Mouse (Mus musculus): ENCODE measurements around the gene Ddx42. TPM values are rescaled to one million over a fixed set of nuclear protein-coding genes. Genes with fewer than 3 reads are reported as not detected.
A peak's percentile ranks its signal among the peaks of the same experiment; 100 is the strongest.
"Not testable (repeated sequence)": the region's sequence is repeated elsewhere in the genome, so short reads cannot be mapped to it uniquely, and the experiment has no call there.

The Ddx42 gene
- total RNA-seq (2014; fragmentation: Nextera tagmentation) (51.1 and 55.5 TPM in 2 replicates), total RNA-seq (2017) (86.8 and 87.9 TPM in 2 replicates)

DNA sequence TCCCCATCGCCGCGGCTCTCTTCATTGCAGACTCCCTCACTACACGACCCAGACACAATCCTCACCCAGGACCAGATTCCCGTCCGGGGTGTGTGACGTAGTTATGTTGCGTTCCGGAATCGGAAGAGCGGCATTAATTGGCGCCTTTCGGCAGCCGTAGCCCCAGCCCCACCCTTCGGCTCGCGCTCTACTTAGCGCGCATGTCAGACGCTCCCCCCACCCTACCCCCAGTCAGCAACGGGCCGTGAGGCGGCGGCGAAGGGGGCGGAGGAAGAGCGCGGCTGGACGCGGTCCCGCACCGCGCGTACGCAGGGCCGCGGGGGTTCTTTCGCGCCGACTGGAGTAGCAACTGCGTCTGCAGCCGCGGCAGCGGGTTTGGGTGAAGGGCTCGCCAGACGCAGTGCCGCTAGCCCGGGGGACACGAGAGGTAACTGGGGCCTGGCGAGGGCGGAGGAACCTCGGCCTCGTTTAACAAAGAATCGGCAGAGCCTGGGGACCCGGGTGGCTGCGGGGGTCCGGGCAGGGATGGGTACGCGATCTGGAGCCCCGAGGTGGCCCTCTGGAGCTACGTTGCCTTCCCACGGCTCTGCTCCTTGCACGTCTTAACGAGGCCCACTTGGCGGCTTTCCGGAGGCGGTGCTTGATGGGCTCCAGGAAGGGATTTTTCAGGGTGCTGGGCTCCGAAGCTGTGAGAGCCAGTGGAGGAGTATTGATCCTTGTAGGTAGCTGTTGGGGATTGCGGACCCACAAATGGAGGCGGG, at the start of gene Ddx42:
Gene Ddx42 (plus strand): TSS at position 197 of the 761 bp plus-strand sequence.
- peak; percentile 78 for ATAC-seq (replicated peaks; ENCODE audit: poor library complexity, severe bottlenecking)

DNA sequence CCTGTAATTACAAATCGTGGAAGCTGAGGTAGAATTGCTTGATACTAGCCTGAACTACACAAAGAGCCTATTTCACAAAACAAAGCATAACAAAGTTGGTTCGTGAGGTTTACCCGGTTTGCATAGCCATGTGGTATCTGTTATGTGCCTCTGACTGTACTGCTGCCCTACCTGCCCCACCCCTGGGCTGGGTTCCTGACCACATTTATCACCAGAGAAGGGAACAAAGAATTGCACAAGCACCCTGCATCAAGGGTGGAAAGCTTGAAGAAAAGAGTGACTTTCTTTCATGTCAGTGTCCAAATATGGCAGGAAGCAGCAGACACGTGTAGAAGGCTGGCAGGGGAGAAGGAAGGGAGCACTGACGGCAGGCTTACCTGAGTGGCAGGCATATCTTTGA, 49.3 kb upstream of the Ddx42 start:
- peak; percentile 85 for ATAC-seq (replicated peaks; ENCODE audit: poor library complexity, severe bottlenecking)

DNA sequence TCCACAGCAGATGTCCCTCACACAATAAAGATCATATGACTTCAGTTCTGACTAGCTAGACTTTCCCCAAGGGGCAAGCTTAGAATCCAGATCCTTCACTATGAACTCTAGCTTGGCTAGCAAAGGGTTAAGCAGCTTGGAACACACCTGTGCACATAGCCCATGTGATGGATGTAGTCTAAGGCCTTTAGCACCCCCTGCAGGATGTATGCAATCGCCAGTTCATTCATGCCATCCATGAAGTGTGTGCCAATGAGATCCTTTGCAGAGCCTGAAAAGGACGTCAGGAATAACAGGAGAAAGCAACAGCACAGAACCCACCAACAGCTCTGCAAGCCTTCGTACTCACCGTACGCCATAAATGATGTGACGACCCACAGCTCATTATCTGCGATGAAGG, 45.9 kb upstream of the Ddx42 start:
- no peak for ATAC-seq (replicated peaks; ENCODE audit: poor library complexity, severe bottlenecking)

DNA sequence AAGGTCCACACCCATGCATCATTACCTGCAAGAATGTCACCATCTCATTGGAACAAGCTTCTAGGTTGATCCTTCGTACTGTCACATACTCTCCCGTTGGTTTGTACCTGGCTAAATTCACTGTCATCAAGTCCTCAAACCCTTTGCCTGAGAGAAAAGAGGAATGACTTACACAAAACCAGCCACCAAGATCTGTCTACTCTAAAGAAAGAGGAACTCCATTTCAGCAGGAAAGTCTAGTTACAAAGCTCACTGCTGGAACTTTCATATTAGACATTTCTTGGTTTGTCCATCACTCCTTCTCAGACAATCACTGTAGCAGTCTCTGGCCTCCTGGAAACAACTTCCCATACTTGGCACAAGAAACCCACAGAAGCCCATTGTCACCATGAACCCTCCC, 43.5 kb upstream of the Ddx42 start:
- peak; percentile 55 for ATAC-seq (replicated peaks; ENCODE audit: poor library complexity, severe bottlenecking)

DNA sequence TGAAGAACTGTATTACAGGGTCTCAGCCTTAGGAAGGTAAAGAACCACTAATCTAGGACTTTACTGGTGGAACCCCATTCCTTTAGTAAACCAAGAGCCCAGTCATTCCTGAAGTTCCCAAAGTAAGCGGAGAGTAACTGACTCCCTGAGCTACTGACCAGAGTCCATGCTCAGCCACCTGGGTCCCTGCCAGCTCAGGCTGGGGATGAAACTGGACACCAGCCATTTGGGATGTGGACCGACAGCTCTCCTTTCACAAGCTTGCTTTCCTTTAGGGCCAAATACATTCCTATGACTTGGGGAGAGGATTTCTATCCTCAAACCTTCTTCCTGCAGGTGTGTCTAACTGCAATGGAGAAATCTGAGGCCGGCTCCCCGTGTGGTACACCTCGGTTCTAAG, 42.4 kb upstream of the Ddx42 start:
- no peak for ATAC-seq (replicated peaks; ENCODE audit: poor library complexity, severe bottlenecking)

DNA sequence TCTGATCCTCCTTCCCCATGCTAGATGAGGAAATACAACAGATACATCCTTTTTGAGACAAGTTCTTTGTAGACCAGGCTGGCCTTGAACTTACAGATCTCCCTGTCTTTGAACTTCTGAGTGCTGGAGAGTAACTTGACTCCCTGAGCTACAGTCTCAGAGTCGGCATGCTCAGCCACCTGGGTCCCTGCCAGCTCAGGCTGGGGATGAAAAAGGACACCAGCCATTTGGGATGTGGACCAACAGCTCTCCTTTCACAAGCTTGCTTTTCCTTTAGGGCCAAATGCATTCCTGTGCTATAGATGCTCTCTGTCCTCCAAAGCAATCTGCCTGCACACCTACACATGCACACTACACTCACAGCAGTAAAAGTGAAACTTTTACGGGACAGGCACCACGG, 41.6 kb upstream of the Ddx42 start:
- ATAC-seq (replicated peaks; ENCODE audit: poor library complexity, severe bottlenecking), result no peak

DNA sequence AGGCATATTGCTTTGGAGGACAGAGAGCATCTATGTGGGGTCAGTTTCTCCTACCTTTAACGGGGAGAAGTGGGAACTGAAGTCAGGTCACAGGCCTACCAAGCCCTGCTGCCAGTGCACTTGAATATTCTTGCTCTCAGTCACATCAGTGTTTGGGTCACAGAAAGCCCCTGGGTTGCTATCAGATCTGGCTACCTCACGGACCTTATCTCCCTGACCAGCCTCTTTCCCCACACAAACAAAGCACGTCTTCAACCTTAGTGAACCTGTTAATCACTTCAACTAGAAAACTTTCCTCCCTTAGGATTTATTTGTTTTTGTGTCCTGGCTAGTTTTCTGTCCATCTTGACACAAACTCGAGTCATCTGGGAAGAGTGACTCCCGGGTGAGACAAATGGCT, 40.4 kb upstream of the Ddx42 start:
- ATAC-seq (replicated peaks; ENCODE audit: poor library complexity, severe bottlenecking), result no peak

DNA sequence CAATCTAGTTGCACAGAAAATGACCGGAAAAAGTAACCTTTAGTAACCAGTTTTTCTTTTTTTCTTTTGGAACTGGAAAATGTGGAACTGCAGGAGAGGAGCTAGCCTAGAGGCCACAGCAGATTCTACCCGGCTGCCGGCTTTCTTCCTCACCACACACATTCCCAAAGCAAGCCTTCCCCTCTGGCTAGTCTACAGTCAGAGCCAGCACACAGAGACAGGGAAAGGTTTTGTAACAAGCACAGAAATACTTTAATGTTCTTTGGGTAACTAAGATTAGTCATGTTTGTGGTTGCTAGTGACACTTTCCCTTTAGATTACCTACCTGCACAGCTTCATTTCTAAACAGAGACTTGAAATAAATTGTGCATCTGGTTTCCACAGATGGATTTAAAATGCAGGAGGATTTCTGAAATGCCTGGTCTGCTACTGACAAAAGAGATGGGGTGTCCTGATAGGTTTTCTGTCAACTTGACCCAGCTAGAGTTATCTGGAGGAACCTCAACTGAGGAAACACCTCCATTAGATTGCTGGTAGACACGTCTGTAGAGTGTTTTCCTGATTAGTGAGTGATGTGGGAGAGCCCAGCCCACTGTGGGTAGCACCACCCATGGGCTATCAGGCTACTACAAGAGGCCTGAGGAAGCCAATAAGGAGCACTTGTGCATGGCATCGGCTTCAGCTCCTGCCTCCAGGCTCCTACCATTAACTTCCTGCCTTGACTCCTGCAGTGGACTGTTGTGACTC, 38.5 kb upstream of the Ddx42 start:
- ATAC-seq (replicated peaks; ENCODE audit: poor library complexity, severe bottlenecking), result no peak

DNA sequence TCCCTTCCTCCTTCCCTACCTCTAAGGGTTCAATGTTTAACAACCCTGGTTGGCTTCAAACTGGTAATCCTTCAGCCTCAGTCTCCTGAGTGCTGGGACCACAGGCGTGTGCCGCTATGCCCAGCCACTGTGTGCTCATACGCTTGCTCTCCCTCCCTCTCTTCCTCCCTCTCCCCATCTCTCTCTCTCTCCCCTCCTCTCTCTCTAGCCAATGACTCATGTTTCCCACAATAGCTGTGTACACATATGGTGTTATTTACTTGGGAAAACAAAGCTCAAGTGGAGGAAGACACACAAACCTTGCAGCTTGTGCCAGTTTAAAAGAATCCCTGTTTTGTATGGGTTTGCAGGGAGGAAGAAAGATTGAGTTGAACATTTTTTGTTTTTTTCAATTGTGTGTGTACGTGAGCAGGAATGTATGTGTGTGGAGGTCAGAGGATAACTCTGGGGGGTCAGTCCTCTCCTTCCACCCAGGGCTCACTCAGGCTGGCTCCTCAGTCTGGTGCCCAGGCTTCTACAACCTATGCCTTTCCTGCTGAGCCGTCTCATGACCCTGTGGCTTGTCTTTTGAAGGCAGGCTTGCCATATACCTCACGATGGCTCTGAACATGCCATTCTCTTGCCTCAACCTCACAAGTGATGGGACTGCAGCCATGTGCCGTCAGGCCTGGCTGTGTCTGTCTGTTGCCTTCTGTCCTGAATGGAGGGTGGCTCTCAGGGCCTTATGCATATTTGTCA, 36.8 kb upstream of the Ddx42 start:
- no peak for ATAC-seq (replicated peaks; ENCODE audit: poor library complexity, severe bottlenecking)

DNA sequence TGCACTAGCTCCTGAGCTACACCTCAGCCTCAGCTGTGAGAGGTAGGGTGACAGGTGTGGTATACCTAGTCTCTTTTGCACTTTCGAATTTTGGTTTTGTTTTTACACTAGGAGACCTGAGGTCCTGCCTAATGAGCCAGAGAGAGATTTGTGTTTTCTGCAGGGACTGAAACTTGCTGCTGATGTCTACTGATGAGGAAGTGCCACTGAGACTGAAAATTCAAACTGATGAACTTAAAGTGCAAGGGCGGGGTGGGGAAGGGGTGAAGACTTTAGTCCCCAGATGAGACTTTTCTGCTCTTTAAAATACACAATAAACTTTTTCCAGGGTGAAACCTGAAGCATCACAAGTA, 36.3 kb upstream of the Ddx42 start:
- ATAC-seq (replicated peaks; ENCODE audit: poor library complexity, severe bottlenecking), result no peak

DNA sequence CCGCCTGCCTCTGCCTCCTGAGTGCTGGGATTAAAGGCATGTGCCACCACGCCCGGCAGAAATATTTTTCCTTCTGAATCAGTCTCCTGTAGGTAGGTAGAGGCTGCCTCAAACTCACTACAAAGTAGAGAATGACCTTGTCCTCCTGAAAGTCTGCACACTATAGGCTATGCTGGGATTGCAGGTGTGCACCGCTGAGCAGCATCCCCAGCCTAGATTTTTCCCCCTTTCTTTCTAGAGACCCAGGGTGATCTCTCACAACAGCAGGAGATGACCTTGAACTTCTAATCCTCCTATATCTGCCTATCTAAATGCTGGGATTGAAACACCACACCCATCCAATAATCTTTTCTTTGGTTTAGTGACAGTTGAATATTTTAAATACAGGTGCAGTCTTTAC, 29.4 kb upstream of the Ddx42 start:
- ATAC-seq (replicated peaks; ENCODE audit: poor library complexity, severe bottlenecking), result no peak

DNA sequence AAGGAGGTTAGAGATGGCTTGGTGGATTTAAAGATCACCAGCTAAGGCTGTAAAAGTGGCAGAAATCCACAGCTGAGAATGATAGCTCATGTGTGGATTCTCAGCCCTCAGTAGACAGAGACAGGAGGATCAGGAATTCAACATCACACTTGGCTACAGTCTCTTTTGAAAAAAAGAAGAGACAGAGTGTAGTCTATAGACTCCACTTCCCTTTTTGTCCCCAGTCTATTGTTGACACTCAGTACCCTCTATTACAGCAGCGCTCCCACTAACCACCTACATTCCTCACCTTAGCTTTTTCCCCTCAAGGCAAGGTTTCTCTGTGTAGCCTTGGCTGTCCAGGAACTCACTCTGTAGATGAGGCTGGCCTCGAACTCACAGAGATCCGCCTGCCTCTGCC, 25.0 kb upstream of the Ddx42 start:
- ATAC-seq (replicated peaks; ENCODE audit: poor library complexity, severe bottlenecking), result no peak

DNA sequence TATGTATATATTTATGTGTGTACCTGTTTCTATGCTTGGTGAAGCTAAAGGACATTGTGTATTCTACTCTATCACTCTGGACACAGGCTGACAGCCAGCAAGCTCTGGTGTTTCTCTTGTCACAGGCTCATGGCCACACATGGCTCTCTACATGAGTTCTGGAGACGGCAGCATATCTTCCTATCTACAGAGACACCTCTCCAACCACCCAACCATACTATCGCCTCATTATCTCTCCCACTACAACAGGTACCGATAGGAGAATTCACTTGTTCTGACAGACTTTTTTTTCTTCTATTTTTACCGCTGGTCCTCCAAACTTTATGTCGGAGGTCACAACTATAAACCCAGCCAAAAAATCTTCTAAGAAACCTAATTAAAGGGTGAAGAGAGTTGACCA, 24.5 kb upstream of the Ddx42 start:
- ATAC-seq (replicated peaks; ENCODE audit: poor library complexity, severe bottlenecking), result no peak

DNA sequence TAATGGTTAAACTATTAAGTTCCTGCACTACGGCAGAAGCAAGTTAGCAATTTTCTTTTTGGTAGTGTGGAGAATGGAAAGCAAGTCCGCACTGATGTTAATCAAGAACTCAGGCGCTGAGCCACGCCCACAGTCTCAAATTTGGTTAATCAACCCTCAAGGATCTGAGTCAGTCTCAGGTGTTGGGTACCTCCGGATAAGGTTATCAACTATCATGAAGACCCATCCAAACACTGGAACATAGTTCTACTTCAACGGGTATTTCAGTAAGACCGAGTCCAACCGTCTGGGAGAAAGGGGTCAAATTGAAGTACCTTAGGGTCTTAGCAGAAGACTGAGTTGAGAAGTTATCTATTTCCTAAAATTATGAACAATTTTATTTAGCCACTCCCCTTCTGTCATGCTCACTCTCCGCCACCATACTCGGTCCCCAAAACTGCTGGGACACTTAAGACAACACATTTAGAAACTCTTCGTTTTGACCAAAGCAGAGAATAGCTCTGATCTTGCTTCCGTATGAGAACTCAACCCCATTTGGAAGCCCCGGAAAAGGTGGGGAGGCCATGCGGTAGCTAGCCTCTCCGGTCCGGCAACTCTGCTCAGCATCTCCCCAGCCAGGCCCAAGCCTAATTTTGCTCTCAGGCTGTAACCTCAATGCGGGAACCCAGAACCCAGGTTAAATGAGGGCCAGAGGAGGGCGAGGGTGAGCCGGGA, 23.9 kb upstream of the Ddx42 start:
- ATAC-seq (replicated peaks; ENCODE audit: poor library complexity, severe bottlenecking), result peak; percentile 13

DNA sequence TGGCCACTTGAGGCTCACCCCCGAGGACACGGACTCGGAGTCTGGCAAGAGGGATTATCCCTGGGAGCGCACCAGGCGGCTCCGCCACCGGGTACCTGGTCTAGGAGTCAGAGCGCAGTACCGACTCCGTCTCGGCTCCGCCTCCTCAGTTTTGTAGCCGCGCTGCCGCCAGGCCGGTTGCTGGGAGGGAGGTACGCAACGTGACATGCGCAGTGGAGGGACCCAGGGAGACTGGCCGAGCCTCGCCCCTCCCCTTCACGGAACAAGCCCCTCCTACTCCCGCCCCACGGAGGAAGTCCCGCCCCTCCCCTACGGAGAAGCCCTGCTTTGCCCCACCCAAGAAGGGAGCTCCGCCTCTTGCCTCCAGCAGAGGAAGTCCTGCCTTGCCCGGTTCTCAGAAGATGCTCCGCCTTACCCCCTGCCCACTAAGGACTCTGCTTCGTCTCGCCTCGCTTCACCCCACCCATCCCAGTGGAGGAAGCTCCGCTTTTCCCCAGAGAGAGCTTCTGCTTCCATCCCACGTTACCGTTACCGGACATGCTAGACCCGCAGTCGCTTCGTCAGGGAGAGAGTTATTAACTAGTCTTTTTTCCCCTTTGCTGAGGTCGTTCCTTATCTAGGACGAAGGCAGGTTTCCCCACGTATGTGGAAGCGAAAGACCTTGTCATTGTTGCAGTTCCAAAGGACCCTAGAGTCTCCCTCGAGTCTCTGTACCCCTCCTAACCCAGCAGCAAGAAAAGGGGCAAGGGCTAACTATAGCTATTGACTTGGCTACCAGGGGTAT, 23.2 kb upstream of the Ddx42 start:
- ATAC-seq (replicated peaks; ENCODE audit: poor library complexity, severe bottlenecking), result peak; percentile 93

DNA sequence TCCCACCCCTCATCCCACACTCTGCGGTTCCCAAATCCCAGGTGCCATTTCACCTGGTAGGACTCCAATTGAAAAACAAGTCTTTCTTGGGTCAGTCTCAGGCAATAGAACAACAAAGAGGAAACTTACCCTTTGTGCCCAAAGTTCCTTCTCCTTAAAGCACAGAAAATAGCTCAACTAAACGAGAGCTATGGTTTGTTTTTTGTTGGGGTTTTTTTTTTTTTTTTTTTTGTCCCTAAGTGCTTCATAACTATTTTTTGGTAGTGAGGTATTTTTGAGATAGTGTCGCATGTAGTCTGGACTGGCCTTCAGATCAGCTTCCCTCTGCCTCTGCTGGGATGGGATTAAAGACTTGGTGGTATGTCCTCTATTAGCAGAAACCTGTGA, 22.6 kb upstream of the Ddx42 start:
- no peak for ATAC-seq (replicated peaks; ENCODE audit: poor library complexity, severe bottlenecking)

DNA sequence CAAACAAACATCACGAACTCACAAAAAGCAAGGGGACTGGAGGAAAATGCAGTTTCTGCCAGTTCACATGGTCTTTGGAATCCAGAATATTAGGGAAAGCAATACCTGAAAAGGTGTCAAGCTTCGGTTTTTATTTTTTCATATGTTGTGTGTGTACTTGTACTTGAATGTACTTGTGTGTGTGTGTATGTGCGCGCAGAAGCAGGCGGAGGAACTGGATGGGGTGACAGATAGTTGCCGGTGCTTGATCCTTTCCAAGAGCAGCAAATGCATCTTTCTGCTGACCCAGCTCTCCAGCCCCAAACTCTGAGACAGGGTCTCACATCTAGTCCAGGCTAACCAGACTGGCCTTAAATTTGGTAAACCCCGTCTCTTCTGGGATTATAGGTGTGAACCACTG, 21.8 kb upstream of the Ddx42 start:
- no peak for ATAC-seq (replicated peaks; ENCODE audit: poor library complexity, severe bottlenecking)

DNA sequence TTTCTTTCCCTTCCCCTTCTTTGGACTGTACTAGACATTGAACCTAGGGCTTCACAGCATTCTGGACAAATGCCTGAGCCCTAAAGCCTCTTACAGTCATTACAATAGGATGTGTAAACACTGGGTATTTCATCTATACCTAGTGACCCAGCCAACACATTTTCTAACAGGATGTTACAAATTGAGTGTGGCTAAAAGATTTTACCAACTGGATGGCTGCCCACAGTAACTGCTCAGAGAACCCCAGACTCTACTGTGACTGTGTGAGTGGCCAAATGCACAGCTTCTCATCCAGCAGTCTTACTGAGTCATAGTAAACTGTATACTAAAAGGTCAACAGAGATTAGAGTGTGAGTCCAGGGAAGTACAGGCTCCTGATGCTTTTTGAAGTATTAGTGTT, 21.4 kb upstream of the Ddx42 start:
- ATAC-seq (replicated peaks; ENCODE audit: poor library complexity, severe bottlenecking), result no peak

DNA sequence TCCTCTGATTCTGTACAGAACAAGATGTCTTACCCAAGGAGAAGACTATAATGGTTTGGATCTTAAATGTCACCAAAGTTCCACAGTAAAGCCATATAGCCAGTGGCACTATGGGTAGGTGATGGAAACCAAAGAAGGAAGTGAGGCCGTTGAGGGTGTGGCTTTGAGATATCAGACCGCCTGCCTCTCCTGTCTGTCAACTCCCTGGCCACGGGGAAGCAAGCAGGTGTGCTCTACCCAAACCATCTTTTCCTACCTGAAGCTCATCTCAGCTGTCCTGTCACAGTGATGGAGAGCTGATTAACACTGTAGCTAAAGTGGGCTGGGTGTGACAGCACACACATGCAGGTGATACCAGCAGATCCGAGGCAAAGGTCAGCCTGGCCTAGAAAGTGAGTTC, 18.4 kb upstream of the Ddx42 start:
- no peak for ATAC-seq (replicated peaks; ENCODE audit: poor library complexity, severe bottlenecking)

DNA sequence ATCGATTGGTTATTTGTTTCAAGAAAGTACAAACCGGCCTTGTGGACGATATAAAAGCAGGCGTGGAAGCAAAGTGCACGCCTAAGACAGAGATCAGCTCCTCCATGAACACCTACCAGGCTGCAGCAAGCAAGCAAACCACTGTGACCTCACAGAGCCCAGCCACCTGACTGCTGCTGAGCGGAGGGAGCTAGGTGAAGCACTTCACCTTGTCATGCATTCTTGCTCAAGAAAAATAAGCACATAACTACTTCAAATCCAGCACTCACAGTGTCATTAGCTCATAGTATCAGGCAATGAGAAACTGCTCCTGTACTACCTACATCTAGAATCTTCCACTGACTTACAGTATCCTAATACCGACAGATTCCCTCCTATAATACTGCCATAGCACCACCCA, 16.7 kb upstream of the Ddx42 start:
- ATAC-seq (replicated peaks; ENCODE audit: poor library complexity, severe bottlenecking), result not testable (repeated sequence)

Measured in granulocyte monocyte progenitor cell, adult 5-6 weeks (primary cell).